Mouse (Mus musculus): Measurements from ENCODE around the gene Arhgef25. TPM values are rescaled to one million over a fixed set of nuclear protein-coding genes. Genes with fewer than 3 reads are reported as not detected.

Gene Arhgef25
- polyA plus RNA-seq, 1 experiment from 2014 or later = 19.6 TPM

GRCm38 (mm10) chr10:127177235-127177634 lies 12.6 kb downstream of the Arhgef25 start:
- 15% methylated on average over 9 of the region's 9 CpGs for WGBS

DNA sequence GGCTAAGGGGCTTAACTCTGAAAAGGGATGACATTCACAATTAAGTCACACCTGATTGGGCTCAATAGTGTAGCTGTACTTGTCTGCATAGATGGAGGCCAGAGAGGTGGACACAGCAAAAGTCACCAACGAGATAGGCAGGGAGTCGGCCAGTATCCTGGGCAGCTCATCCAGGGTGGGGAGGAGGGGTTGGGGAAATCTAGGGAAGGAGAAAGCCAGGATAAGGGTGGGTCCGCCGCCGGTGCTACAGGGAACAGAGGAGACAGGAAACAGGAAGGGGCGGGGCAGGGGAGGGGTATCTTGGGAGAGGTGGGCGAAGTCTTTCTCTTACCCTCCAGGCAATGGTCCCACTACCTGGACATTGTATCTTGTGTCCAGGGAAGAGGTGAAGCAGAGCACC lies 13.1 kb downstream of the Arhgef25 start:
- Histone ChIP-seq H3K36me3 (ENCODE audit: control insufficient read depth, insufficient read depth, low read length) (peaks cover 6% of the 10 kb centered on the region; the same call in 1 of the 2 replicates), H3K4me3 (ENCODE audit: low read depth, low read length) (no peak overlapping the region), H3K27ac (ENCODE audit: low read length) (no peak overlapping the region), H3K27me3 (ENCODE audit: control insufficient read depth, insufficient read depth, low read depth, low read length) (peaks cover 41% of the 10 kb centered on the region), H3K4me1 (ENCODE audit: control insufficient read depth, insufficient read depth, low read length) (peaks cover 11% of the 10 kb centered on the region), H3K9me3 (replicated peaks; ENCODE audit: control insufficient read depth, low read length, poor library complexity, severe bottlenecking) (no peaks in the 10 kb centered on the region), H3K9ac (ENCODE audit: low read depth, low read length) (no peak overlapping the region), H3K4me2 (ENCODE audit: low read length) (no peak overlapping the region)
- no peak for ATAC-seq
- 11% methylated on average over 7 of the region's 7 CpGs for WGBS

More at GRCm38 (mm10) chr10:127177235-127177634, 12.6 kb downstream of the Arhgef25 start:
- H3K27me3 ChIP-seq (ENCODE audit: control insufficient read depth, insufficient read depth, low read depth, low read length) = peaks cover 37% of the 10 kb centered on the region
- H3K4me3 ChIP-seq (ENCODE audit: low read depth, low read length) = no peak overlapping the region
- H3K9me3 ChIP-seq (replicated peaks; ENCODE audit: control insufficient read depth, low read length, poor library complexity, severe bottlenecking) = no peaks in the 10 kb centered on the region
- peaks cover 2% of the 10 kb centered on the region; the same call in 1 of the 2 replicates for H3K36me3 ChIP-seq (ENCODE audit: control insufficient read depth, insufficient read depth, low read length)
- peak overlapping the region; percentile 45; the same call in 1 of the 2 replicates for H3K4me2 ChIP-seq (ENCODE audit: low read length)
- ATAC-seq = no peak
- peaks cover 11% of the 10 kb centered on the region for H3K4me1 ChIP-seq (ENCODE audit: control insufficient read depth, insufficient read depth, low read length)
- H3K9ac ChIP-seq (ENCODE audit: low read depth, low read length) = no peak overlapping the region
- H3K27ac ChIP-seq (ENCODE audit: low read length) = no peak overlapping the region

- Histone ChIP-seq H3K36me3 (ENCODE audit: control insufficient read depth, insufficient read depth, low read length) (peaks cover 10% of the 10 kb centered on the region; the same call in 1 of the 2 replicates), H3K4me1 (ENCODE audit: control insufficient read depth, insufficient read depth, low read length) (peaks cover 11% of the 10 kb centered on the region), H3K4me3 (ENCODE audit: low read depth, low read length) (no peak overlapping the region), H3K27me3 (ENCODE audit: control insufficient read depth, insufficient read depth, low read depth, low read length) (peaks cover 42% of the 10 kb centered on the region), H3K27ac (ENCODE audit: low read length) (no peak overlapping the region), H3K9ac (ENCODE audit: low read depth, low read length) (no peak overlapping the region), H3K4me2 (ENCODE audit: low read length) (no peak overlapping the region), H3K9me3 (replicated peaks; ENCODE audit: control insufficient read depth, low read length, poor library complexity, severe bottlenecking) (no peaks in the 10 kb centered on the region)
- no peak for ATAC-seq
- WGBS = 44% methylated on average over 3 of the region's 3 CpGs
Measured at GRCm38 (mm10) chr10:127176228-127176627, 13.7 kb downstream of the Arhgef25 start.

DNA sequence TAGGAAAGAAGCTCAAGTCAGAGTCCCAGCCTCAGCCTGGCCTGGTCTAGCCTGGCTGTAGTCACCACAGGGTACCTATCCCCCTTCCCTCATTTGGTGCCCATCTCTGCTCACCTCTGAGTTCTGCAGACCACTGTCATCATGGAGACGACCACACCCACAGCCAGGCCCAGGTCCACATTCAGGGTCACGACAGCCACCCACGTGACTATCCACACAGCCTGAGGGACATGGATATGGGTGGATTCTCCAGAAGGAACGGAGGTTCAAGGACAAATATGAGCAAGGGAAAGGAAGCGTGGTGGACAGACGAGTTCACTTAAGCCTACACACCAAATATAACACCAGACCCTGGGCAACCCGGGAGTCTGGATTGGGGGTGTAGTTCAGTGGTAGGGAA lies 15.7 kb downstream of the Arhgef25 start:
- H3K4me1 ChIP-seq (ENCODE audit: control insufficient read depth, insufficient read depth, low read length) = peaks cover 15% of the 10 kb centered on the region
- H3K9me3 ChIP-seq (replicated peaks; ENCODE audit: control insufficient read depth, low read length, poor library complexity, severe bottlenecking) = no peaks in the 10 kb centered on the region
- H3K36me3 ChIP-seq (ENCODE audit: control insufficient read depth, insufficient read depth, low read length) = peaks cover 10% of the 10 kb centered on the region; the same call in 1 of the 2 replicates
- no peak for ATAC-seq
- peaks cover 37% of the 10 kb centered on the region for H3K27me3 ChIP-seq (ENCODE audit: control insufficient read depth, insufficient read depth, low read depth, low read length)
- H3K4me3 ChIP-seq (ENCODE audit: low read depth, low read length) = no peak overlapping the region
- no peak overlapping the region for H3K27ac ChIP-seq (ENCODE audit: low read length)
- H3K4me2 ChIP-seq (ENCODE audit: low read length) = no peak overlapping the region
- H3K9ac ChIP-seq (ENCODE audit: low read depth, low read length) = no peak overlapping the region
- WGBS = 91% methylated on average over 7 of the region's 7 CpGs

- peaks cover 15% of the 10 kb centered on the region for H3K4me1 ChIP-seq (ENCODE audit: control insufficient read depth, insufficient read depth, low read length)
- H3K4me2 ChIP-seq (ENCODE audit: low read length) = no peak overlapping the region
- WGBS = 87% methylated on average over 16 of the region's 16 CpGs
- H3K9ac ChIP-seq (ENCODE audit: low read depth, low read length) = no peak overlapping the region
- ATAC-seq = no peak
- peaks cover 10% of the 10 kb centered on the region; the same call in 1 of the 2 replicates for H3K36me3 ChIP-seq (ENCODE audit: control insufficient read depth, insufficient read depth, low read length)
- H3K27me3 ChIP-seq (ENCODE audit: control insufficient read depth, insufficient read depth, low read depth, low read length) = peaks cover 37% of the 10 kb centered on the region
- no peak overlapping the region for H3K4me3 ChIP-seq (ENCODE audit: low read depth, low read length)
- H3K27ac ChIP-seq (ENCODE audit: low read length) = no peak overlapping the region
- no peaks in the 10 kb centered on the region for H3K9me3 ChIP-seq (replicated peaks; ENCODE audit: control insufficient read depth, low read length, poor library complexity, severe bottlenecking)
Measured at GRCm38 (mm10) chr10:127173148-127174065, 16.5 kb downstream of the Arhgef25 start.

DNA sequence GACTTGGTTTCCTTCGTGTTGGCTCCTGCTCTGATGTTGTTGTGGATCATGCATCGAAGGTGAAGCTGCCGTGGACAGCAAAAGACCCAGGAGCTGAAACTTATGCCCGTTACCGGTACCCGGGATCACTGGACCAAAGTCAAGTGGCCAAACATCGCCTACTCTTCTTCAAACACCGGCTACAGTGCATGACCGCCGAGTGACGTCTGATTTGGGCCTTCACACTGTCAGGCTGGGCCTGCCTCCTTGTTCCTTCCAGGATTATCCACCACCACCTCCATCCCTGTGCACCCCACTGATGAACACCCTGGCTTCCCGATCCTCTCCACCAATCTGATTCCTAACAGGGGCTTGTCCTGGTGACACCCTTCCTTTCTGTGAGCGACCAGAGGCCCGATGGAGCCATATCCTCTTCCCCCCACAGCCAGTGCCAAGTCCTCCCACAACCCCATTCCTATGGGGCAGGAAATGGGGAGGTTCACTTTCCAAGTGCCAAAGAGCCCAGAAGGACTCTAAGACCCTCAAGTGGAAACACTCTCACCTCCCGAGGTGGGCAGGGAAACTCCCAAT lies 18.2 kb downstream of the Arhgef25 start:
- Histone ChIP-seq H3K9ac (ENCODE audit: low read depth, low read length) (no peak overlapping the region), H3K9me3 (replicated peaks; ENCODE audit: control insufficient read depth, low read length, poor library complexity, severe bottlenecking) (no peaks in the 10 kb centered on the region), H3K36me3 (ENCODE audit: control insufficient read depth, insufficient read depth, low read length) (peaks cover 10% of the 10 kb centered on the region; the same call in 1 of the 2 replicates), H3K27ac (ENCODE audit: low read length) (no peak overlapping the region), H3K4me2 (ENCODE audit: low read length) (no peak overlapping the region), H3K27me3 (ENCODE audit: control insufficient read depth, insufficient read depth, low read depth, low read length) (peaks cover 25% of the 10 kb centered on the region), H3K4me1 (ENCODE audit: control insufficient read depth, insufficient read depth, low read length) (peaks cover 21% of the 10 kb centered on the region), H3K4me3 (ENCODE audit: low read depth, low read length) (no peak overlapping the region)
- 88% methylated on average over 15 of the region's 15 CpGs for WGBS
- ATAC-seq = no peak

GRCm38 (mm10) chr10:127170837-127171272 lies 19.0 kb downstream of the Arhgef25 start:
- Histone ChIP-seq H3K4me3 (ENCODE audit: low read depth, low read length) (peak overlapping the region; percentile 9), H3K4me1 (ENCODE audit: control insufficient read depth, insufficient read depth, low read length) (peaks cover 21% of the 10 kb centered on the region), H3K9ac (ENCODE audit: low read depth, low read length) (no peak overlapping the region), H3K27ac (ENCODE audit: low read length) (no peak overlapping the region), H3K4me2 (ENCODE audit: low read length) (peak overlapping the region; percentile 39), H3K36me3 (ENCODE audit: control insufficient read depth, insufficient read depth, low read length) (peaks cover 10% of the 10 kb centered on the region; the same call in 1 of the 2 replicates), H3K9me3 (replicated peaks; ENCODE audit: control insufficient read depth, low read length, poor library complexity, severe bottlenecking) (no peaks in the 10 kb centered on the region), H3K27me3 (ENCODE audit: control insufficient read depth, insufficient read depth, low read depth, low read length) (peaks cover 17% of the 10 kb centered on the region)
- WGBS = 2% methylated on average over 29 of the region's 29 CpGs
- ATAC-seq = 0 out of 2 replicates have a peak, but pooled peaks have one; percentile 19

- no peak overlapping the region for H3K9ac ChIP-seq (ENCODE audit: low read depth, low read length)
- H3K27me3 ChIP-seq (ENCODE audit: control insufficient read depth, insufficient read depth, low read depth, low read length) = peaks cover 13% of the 10 kb centered on the region
Measured at GRCm38 (mm10) chr10:127170002-127170401, 19.9 kb downstream of the Arhgef25 start.

More at GRCm38 (mm10) chr10:127170002-127170401, 19.9 kb downstream of the Arhgef25 start:
- no peaks in the 10 kb centered on the region for H3K9me3 ChIP-seq (replicated peaks; ENCODE audit: control insufficient read depth, low read length, poor library complexity, severe bottlenecking)
- 7% methylated on average over 22 of the region's 22 CpGs for WGBS
- no peak overlapping the region for H3K27ac ChIP-seq (ENCODE audit: low read length)
- no peak overlapping the region for H3K4me3 ChIP-seq (ENCODE audit: low read depth, low read length)
- peaks cover 21% of the 10 kb centered on the region for H3K4me1 ChIP-seq (ENCODE audit: control insufficient read depth, insufficient read depth, low read length)
- H3K4me2 ChIP-seq (ENCODE audit: low read length) = peak overlapping the region; percentile 39
- peaks cover 10% of the 10 kb centered on the region; the same call in 1 of the 2 replicates for H3K36me3 ChIP-seq (ENCODE audit: control insufficient read depth, insufficient read depth, low read length)
- ATAC-seq = no peak
